Mouse (Mus musculus) erythroblast, embryonic 14.5 days (primary cell): ENCODE measurements around the gene Ccdc14.

ENCODE experiments used
- GATA1 ChIP-seq: IDR thresholded peaks from 2 replicates; pipeline ENCODE4 v1.6.1; 2012; ENCODE audit warnings: low read length, inconsistent platforms, mixed read lengths
- TAL1 ChIP-seq: IDR thresholded peaks from 3 replicates; pipeline ENCODE4 v1.6.1; 2012; ENCODE audit warnings: low read length, inconsistent platforms, mixed read lengths

- TF ChIP-seq TAL1 (no peak), GATA1 (no peak)
Measured at GRCm38 (mm10) chr16:34700165-34700827, 9.9 kb downstream of the Ccdc14 start.
